Mouse (Mus musculus) right cerebral cortex, postnatal 14 days (tissue): Measurements from ENCODE around the gene Ccdc7a.
"Not testable (repeated sequence)": the region's sequence is repeated elsewhere in the genome, so short reads cannot be mapped to it uniquely, and the experiment has no call there.

Experiments
- DNase-seq: peaks from one replicate; pipeline ENCODE4 v3.0.0; 2022

The Ccdc7a gene

DNA sequence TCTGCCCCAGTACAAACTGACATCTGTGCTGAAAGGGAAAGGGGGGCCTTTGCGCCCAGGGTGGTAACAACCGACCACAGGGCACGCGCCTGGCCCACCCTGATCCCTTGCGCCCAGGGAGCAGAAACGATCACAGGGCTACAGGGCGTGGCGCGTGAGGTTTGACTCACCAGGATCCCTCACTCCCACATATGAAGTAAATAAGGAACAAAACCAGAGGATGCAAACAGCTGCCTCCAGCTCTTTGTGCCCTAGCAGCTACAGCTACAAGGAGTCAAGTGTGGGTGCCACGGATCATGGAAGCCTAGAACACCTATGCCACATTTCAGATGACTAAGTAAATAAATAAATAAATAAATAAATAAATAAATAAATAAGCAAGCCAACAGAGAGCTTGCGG, at the start of gene Ccdc7a:
Gene Ccdc7a, minus strand, starts transcription at position 101 of the 400 bp plus-strand sequence.
- not testable (repeated sequence) for DNase-seq

DNA sequence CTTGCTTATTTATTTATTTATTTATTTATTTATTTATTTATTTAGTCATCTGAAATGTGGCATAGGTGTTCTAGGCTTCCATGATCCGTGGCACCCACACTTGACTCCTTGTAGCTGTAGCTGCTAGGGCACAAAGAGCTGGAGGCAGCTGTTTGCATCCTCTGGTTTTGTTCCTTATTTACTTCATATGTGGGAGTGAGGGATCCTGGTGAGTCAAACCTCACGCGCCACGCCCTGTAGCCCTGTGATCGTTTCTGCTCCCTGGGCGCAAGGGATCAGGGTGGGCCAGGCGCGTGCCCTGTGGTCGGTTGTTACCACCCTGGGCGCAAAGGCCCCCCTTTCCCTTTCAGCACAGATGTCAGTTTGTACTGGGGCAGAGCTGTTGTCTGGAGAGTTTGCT, 1.5 kb upstream of the Ccdc7a start, which contains the start of gene Ccdc7b:
Gene Ccdc7b, plus strand, starts transcription at position 301 of the 400 bp plus-strand sequence.
- not testable (repeated sequence) for DNase-seq

DNA sequence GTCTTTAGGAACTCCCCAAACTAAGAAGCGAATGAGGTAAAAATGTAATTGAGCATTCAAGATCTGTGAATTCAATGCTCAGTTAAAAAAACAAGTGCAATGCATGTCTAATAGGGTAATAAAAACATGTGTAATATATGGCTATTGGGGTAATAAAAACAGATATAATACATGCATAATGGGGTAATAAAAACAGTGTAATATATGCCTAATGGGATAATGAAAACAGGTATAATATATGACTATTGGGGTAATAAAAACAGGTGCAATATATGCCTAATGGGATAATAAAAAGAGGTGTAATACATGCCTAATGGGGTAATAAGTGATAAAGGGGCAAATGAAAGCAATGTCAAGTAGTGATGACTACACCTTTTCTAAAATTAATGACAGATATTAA, 73.9 kb downstream of the Ccdc7a start:
- DNase-seq: no peak

DNA sequence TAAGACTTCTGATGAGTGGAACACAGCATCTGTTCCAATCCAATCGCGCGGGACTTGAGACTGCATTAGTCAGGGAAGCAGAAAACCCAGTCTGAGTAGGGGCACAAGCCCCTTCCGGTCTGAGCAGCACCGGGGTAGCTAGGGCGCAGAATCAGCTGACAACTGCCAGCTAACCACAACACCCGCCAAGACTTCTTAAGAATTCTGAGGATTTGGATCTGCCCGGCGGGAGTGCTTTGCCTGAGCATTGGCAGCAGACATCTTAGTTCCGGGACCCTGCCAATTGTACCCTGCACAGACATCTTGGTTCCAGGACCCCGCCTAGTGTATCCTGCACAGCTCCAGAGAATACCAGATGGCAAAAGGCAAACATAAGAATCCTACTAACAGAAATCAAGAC, 116.4 kb downstream of the Ccdc7a start:
- DNase-seq: not testable (repeated sequence)

DNA sequence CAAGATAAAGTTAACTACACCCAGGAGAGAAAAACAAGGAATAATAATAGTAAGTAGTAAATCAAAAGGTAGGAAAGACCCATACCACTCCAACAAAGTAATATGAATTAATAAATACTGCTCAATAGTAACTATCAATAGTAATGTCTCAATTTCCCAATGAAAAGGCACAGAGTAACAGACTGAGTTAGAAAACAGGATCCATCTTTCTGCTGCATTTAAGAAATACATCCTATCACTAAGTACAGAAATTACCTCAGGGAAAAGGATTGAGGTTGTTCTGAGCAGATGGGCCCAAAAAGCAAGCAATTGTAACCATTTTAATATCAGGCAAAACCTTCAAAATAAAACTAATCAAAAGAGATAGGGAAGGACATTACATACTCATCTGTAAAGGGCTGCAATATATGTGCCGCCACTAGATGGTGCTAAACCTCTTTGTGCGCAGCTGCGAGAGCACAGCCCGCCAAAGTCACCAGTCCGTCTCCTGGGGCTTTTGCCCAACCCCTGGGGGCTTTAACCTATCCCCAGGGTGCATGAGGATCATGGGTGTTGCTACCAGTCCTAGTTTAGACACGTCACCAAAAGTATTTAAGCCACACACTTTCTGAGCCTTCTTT, 124.2 kb downstream of the Ccdc7a start:
- peak; percentile 59 for DNase-seq

DNA sequence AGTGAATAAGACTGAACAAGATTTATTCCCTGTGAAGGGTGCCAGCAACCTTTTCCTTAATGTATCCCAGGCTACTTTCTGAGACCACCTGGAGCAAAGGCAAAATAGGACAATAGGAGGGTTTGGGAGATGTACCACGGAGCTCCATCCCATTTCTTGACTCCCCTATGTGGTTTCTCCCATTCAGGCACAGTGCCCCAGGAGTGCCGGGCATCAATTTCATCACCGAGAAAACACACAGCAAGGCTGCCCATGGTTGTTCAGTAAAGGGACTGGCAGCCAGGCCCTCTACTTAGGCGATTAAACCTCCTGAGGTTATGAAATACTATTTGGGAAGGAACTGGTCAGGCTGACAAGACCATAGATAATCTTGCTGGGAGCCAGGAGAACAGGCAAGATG, 131.9 kb downstream of the Ccdc7a start:
- no peak for DNase-seq

DNA sequence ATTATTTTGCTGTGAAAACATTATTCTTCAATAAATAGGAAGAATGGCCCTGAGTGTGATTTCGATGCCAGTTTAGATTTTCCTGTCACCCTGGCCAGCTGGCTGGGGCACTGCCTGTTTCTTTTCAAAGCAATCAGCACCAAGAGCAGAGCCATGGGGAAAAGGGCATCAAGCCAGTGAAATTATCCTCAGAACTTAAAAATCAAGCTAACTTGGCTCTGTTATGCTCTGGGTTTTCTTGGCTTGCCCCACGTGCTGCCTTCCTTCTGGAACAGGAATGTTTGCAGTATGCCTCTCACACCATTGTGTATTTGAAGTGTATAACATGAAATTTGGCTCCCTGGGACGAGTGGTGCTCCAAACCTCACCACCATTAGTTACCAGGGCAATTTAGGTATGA, 182.6 kb downstream of the Ccdc7a start:
- DNase-seq: no peak

DNA sequence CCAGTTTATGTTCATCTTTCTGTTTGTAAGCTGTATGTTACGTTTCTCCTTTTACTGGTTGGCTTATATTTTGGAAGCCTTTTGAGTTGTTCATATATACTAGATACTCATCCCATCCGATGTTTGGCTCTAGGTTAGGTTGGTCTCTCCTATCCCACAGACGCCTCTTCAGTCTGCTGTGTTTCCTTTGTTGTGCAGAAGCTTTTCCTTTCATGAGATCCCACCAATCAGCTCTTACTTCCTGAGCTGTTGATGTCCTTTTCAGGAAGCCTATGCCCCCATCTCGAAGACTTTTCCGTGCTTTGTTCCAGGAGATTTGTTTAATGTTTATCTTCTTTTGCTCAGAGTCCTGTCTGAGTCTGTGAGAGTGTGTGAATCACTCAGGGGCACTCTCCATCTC, 221.6 kb downstream of the Ccdc7a start:
- DNase-seq: no peak

DNA sequence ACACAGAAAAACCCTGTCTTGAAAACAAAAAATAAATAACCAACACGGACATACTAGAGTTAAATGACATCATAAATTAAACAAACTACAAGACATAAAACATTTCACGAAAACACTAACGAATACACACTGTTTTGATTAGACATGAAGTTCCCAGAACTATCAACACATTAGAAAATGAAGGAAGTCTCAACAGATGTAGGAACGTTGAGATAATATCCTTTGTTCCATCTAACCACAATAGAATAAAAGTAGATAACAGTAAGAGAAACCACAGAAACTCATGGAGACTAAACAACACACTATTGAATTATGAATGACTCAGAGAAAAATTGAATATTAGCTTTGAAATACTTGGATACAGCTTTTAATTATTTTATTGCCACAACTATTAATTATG, 252.8 kb downstream of the Ccdc7a start:
- no peak for DNase-seq

DNA sequence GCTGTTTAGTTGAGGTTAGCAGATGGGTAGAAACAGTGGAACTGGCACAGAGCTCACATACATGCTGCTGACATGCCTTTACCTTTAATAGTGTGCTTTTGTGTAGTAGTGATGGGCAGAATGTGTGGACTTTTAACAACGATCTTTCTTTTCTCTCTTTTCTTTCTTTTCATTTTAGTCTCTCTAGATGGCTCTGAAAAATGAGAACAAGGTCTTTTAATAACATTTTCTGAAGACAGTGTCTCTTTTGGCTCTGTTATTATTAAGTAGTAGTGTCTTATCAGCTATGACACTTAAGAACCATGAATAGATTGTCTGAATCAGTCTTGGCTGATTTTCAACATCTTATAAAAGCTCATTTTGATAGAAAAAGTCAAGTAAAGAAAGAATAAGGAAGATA, 266.7 kb downstream of the Ccdc7a start, which contains the start of gene Gm3952:
Gene Gm3952, minus strand, starts transcription at position 101 of the 400 bp plus-strand sequence.
- no peak for DNase-seq

DNA sequence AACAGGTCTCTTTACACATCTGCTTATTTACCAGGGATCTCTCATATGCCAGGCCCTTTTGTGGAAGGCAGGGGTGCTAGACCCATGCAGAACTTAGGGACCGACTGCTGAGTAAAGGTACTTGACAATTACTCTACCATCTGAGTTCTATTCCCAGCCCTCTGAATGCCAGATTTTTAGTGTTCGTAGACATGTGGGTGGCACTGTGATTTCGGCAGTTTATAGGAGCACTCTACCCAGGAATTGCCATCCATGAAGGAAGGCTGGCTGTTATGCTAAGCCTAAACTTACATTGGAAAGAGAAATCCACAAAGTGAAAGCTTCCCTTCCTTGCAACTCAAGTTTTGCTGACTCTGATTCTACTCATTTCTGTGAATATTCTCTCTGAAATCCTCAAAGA, 329.6 kb downstream of the Ccdc7a start:
- no peak for DNase-seq

DNA sequence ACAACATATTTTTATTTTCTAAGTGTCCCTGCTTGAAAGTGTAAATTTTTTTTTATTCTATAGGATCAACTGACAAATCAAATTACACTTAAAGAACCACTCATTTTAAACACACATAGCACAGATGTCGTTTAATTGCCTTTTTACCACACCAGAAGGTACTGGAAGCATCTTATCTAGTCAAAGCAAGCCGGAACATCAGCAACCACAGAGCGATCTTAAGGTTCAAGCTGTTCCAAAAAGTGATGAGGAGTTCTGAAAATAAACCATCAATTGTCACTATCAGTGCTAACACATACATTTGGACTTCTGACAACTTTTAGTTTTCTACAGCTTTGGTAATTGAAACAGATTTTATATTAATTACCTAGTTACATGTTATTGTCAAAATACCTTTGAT, 331.2 kb downstream of the Ccdc7a start:
- no peak for DNase-seq

DNA sequence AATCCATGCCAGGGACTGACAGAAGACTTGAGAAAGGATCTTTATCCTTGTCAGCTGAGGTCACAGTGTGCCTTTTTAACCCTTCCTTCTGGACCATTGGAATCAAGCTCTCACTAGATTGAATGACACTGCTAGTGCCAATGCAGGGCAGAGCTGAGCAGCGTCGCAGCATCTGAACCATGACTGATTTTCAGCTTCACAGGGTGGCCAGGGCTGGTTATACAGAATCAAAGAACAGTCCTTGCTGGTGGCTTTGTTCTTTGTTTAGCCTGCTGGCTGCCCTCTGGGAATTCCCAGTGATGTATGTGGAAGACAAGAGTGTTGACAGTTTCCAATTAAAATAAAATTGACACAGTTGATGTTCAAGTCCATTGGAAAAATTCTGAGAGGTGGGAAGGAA, 333.1 kb downstream of the Ccdc7a start:
- DNase-seq: no peak

DNA sequence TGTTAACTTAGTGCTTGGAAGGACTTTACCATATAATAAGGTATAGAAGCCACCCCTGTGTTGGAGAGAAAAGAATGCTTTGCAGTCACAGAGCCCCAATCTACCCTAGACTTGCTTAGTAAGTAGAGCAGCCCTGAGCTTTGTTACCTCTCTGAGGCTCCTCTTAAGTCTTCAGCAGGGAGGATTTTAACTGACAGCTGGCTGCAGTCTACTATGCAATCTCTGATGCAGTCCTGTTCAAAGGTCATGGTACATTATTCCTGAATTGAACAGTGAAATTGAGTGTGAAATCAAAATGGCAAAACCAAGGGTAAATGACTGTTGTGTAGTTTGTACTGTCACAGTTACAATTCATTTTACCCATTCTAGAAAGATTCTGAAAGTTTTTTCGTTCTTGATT, 338.1 kb downstream of the Ccdc7a start:
- no peak for DNase-seq

DNA sequence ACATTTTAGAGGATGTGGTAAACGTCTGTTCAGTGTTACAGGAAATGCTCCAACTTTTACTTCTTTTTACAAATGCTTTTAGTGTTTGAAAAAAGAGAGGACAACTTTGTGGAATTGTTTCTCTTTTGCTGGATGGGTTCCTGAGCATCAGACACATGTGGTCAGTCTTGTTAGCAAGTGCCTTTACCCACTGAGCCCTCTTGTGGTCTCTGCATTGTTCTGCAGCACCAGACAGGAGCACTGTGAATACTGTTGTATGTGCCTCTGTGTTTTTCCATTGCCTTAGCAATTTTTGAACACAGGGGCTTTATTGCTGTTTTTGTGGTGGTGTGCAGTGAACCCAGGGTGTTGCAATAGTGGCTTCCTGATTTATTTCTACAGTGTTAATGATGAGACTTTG, 340.5 kb downstream of the Ccdc7a start:
- DNase-seq: peak; percentile 11

DNA sequence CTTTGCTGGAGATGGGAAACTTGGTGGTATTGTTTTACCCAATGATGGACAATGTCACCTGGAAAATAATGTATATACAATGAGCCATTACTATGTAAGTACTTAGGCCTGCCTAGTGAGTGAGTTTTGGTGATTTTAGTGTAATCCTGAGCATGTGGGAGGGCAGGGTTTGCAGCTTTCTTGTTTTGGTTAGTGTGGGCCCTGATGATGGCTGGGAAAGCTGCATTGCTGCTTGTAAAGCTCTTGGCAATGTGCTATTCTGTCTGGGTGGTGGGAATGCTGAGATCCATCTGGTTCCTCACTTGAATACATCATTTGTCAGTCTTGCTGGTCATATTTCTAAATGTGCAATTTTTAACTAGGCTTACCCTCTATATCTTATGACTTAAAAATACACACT, 349.1 kb downstream of the Ccdc7a start:
- no peak for DNase-seq

DNA sequence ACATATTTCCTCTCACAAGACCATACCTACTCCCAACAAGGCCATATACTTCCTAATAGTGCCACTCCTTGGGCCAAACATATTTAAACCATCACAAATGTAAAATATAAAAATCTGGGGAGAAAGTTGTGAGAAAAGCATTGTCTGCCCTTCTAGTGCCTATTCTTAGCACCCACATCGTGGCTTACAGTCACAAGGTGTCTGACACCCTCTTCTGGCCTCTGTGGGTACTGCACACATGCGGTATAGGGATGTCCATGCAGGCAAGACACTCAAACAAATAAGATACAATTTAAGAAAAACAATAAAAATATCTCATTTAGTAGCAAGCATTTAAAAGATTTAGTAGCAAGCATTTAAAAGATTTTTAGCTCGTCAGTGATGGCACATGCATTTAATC, 356.1 kb downstream of the Ccdc7a start:
- peak; percentile 83 for DNase-seq

DNA sequence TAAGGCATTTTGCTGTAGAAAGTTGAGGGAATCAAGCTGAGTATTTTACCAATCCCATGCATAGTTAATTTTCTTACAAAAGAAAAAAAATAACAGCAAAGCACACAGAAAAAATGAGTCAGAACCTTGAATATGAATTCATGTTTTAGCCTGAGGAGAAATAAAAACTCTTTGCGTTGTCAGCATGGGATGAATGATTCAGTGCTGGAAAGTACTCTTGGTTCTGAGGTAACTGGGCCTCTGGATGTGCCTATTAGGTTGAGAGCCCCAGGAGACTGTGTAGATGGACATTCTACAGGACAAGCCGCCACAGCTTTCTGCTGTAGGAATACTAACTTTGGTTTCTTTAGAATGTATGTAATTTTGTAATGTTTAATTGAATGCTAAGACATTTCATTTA, 360.5 kb downstream of the Ccdc7a start:
- DNase-seq: no peak

DNA sequence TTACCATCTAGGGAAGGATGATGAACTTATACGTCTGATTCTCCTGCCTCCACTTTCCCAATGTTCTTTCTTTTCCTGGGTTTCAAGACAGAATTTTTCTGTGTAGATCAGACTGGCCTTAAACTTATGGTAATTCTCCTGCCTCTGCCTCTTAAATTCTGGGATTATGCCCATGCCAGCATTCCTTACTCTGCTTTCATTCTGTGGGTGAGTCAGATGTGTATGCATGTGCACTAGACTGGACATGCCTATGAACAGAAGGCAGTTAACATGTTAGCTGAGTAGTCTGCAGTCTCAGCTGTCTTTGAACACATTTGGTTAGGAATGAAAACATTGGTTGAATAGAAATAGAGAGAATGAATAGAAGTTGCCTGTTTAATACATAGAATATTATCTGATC, 360.9 kb downstream of the Ccdc7a start:
- DNase-seq: no peak

DNA sequence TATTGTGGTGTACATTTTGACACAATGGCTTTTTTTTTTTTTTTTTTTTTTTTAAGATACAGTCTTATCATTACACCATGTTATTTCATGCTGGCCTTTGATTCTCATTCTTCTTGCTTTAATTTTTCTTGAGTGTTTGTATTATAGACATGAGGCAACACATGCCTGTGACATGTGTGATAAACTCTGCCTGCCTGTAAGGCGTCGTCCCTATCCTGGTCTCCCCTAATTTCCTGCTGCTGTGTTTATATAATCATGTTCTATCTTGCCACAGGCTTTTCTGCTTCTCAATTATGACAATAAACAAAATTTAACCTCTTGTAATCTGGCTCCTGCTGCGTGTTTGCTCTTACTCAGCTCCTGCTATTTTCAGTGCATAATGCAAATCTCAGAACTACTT, 367.4 kb downstream of the Ccdc7a start:
- DNase-seq: no peak

DNA sequence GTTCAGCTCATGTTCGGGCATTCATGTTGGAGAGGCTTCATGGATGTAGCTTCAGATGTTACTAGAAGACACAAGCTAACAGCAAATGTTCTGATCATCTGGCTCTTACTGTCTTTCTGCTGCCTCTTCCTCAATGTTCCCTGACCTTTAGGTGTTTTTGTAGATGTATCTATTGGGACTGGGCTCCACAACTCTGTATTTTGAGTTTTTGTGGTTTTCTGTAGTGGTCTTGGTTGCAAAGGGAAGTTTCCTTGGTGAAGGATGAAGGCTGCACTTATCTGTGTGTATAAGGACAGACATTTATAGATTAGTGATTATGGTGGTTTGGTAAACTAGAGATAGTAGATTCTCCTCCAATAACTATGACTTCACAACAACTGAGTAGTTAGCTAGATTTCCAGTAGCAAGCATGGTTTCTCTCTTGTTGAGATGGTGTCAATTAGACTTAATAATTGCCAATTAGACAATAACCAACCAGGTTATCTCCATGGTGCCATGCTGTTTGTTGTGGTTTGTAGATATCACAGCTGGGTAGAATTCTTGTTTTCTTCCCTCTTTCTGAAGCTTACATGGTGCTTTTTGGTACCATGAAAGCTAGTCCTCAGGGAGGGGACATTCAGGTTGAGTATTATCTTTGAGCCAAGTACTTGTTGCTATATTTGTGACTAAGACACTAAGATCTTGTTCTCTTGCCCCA, 368.5 kb downstream of the Ccdc7a start:
- no peak for DNase-seq

DNA sequence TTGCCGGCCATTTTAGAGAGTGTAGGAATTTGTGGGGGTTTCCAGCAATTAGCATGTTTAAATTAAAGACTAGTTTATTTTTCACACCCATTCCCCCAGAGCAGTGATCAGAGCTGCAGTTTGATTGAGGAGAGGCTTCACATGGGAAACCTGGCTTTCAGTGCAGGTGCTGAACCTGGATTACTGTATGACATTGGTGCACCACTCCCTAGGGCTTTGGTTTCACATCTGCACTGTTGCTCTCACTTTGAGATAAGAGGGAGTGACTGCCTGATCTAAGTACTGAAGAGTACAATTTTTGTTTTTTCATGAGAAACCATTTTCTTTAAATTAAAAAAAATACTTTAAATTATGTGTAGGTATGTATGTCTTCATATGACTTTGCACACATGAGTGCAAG, 375.3 kb downstream of the Ccdc7a start:
- no peak for DNase-seq

DNA sequence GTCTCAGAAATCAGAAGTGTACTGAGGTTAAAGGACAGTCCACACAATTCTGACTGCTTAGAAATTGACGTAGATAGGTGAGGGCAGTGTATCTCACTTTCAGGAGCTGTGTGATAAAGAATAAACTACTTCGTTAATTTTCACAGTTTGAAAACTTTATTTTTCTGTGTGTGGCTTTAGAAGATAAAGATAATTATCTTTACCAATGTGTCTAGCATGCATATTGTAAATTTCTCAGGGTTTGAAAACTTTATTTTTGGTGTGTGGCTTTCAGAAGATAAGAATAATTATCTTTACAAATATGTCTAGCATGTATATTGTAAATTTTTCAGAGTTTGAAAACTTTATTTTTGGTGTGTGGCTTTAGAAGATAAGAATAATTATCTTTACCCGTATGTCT, 376.6 kb downstream of the Ccdc7a start:
- DNase-seq: no peak

DNA sequence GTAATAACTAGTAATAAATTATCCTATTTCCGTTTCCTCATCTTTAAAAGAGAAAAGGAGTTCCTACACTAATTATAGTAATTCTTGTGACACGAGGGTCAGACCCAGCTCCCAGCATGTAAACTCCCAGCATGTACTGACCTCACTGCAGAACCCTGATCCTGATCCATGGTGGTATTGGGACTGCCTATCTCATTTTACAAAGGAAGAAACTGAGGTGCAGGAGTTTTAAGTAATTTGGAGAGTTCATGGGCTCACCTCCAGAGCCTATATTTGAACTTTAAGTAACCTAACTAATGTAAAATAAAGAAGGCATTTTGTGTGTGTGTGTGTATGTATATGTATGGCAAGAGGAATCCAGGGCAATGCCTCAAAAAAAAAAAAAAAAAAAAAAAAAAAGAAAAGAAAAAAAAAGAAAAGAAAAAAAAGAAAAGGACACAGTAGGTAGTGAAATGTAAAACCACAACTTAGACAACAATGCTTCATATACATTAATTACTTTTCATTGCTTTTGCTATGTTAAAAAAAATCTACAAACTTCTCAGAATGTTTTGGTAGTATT, 378.8 kb downstream of the Ccdc7a start:
- no peak for DNase-seq
